11 mouse cellular contexts compared by ENCODE assay signal in genomic region chr6:86200934-86201333, GRCm38 (mm10). TPM values are rescaled to one million over a fixed set of nuclear protein-coding genes. Genes with fewer than 3 reads are reported as not detected.
"Had no signal": no experiment of that assay in that cellular context is flagged by ENCODE, and none has a peak within 500 bp of the region (broad histone marks: within the 10 kb centered on the region; RNA-seq: fewer than 3 reads in every experiment).

No protein-coding gene starts in this region.

- H3K4me2 ChIP-seq: limb, embryonic 13.5 days; midbrain, embryonic 15.5 days; neural tube, embryonic 12.5 days had no signal

- H3K9ac ChIP-seq: limb, embryonic 13.5 days; liver, embryonic 14.5 days; midbrain, embryonic 15.5 days; neural tube, embryonic 12.5 days had no signal

- H3K36me3 ChIP-seq: limb, embryonic 13.5 days; midbrain, embryonic 15.5 days; neural tube, embryonic 12.5 days had no signal

- H3K9me3 ChIP-seq: limb, embryonic 13.5 days; midbrain, embryonic 15.5 days; neural tube, embryonic 12.5 days had no signal

- H3K4me3 ChIP-seq: layer of hippocampus, adult 2 months; limb, embryonic 13.5 days; midbrain, embryonic 15.5 days; neural tube, embryonic 12.5 days had no signal

- ATAC-seq: midbrain, embryonic 15.5 days had no signal

- DNase-seq: kidney, postnatal 10 days; kidney, postnatal 4 days; left cerebral cortex, postnatal 4 days; thymus, postnatal 4 days had no signal

- H3K27ac ChIP-seq: layer of hippocampus, adult 2 months; limb, embryonic 13.5 days; liver, embryonic 14.5 days; midbrain, embryonic 15.5 days; neural tube, embryonic 12.5 days; stomach, postnatal 0 days had no signal

RNA-seq across cellular contexts. Expression of gene Tgfa, which starts 5.9 kb away (rescaled TPM):
- total RNA-seq: monocyte, adult 5-6 weeks had no signal
